Comparison of ENCODE assay signal across 29 mouse cellular contexts in the genomic region with DNA sequence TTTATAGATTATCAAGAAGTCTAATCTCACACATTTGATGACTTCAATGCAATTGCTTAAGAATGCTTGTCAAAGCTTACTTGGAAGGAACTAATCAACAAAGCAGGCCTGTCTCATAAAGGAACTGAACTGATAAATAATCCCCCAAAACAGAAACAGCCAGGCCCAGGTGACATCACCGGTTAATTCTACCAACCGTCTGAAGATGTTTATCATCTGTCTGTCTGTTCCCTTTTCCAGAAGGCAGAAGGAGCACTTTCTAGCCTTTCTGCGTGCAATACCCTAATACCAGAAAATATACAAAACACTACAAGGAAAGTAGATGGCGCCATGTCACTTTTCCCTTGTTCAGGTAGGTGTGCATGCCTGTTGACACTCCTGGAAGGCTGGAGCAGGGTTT. TPM values are rescaled to one million over a fixed set of nuclear protein-coding genes. Genes with fewer than 3 reads are reported as not detected.
DNase-seq lines count a peak whose midpoint lies in the region; ATAC-seq and TF ChIP-seq lines count a peak whose summit lies in the region.
"Had no signal": no experiment of that assay in that cellular context is flagged by ENCODE, and none has a peak within 500 bp of the region (broad histone marks: within the 10 kb centered on the region; RNA-seq: fewer than 3 reads in every experiment).

No protein-coding gene starts in this region.

- no peak for TF ChIP-seq POLR2A in MEL (IDR thresholded peaks at IDR 0.05; ENCODE audit: control insufficient read depth in 1 of 2, insufficient read depth in 1 of 2, low read depth in 1 of 2, low read length in 2 of 2, poor library complexity in 1 of 2)

- TF ChIP-seq RAD21 in MEL (IDR thresholded peaks at IDR 0.05; ENCODE audit: low read depth, low read length): peak; percentile 14; the same call in 1 of the 2 replicates

- no peak overlapping the region for H3K27ac ChIP-seq in intestine, embryonic 16.5 days (ENCODE audit: low read length)
- no peak overlapping the region for H3K27ac ChIP-seq in intestine, embryonic 15.5 days
- H3K27ac ChIP-seq in liver, postnatal 0 days (ENCODE audit: low read depth): no peak overlapping the region
- H3K27ac ChIP-seq in liver, embryonic 12.5 days: no peak overlapping the region
- peak overlapping the region; percentile 49 for H3K27ac ChIP-seq in MEL (ENCODE audit: control insufficient read depth, low read depth, low read length)
- H3K27ac ChIP-seq: embryonic facial prominence, embryonic 10.5 days; embryonic facial prominence, embryonic 15.5 days; forebrain, embryonic 12.5 days; heart, embryonic 13.5 days; hindbrain, embryonic 10.5 days; left cerebral cortex, adult 2 months; limb, embryonic 12.5 days; liver, embryonic 13.5 days; macrophage; midbrain, embryonic 10.5 days had no signal

- DNase-seq in liver, postnatal 0 days: no peak
- DNase-seq in MEL (ENCODE audit: low read depth, low spot score): peak; percentile 68
- no peak for DNase-seq in thymus, postnatal 4 days
- no peak for DNase-seq in kidney, adult 18-20 months
- DNase-seq: adrenal gland, adult 8-10 months; cerebellum, adult 8-10 months; cerebellum, postnatal 25 days; gastrocnemius, postnatal 14 days; heart, adult 18-20 months; heart, postnatal 14 days; liver, embryonic 13.5 days; lung, adult 2 months; lung, postnatal 10 days had no signal

- H3K9me3 ChIP-seq in intestine, embryonic 16.5 days (ENCODE audit: control insufficient read depth, low read length): no peaks in the 10 kb centered on the region
- no peaks in the 10 kb centered on the region for H3K9me3 ChIP-seq in intestine, embryonic 15.5 days
- no peaks in the 10 kb centered on the region for H3K9me3 ChIP-seq in liver, postnatal 0 days (ENCODE audit: low read length)
- no peaks in the 10 kb centered on the region for H3K9me3 ChIP-seq in liver, embryonic 12.5 days (replicated peaks)
- no peaks in the 10 kb centered on the region for H3K9me3 ChIP-seq in MEL (replicated peaks; ENCODE audit: insufficient read depth, low read length)
- H3K9me3 ChIP-seq: embryonic facial prominence, embryonic 10.5 days; embryonic facial prominence, embryonic 15.5 days; forebrain, embryonic 12.5 days; heart, embryonic 13.5 days; hindbrain, embryonic 10.5 days; limb, embryonic 12.5 days; liver, embryonic 13.5 days; midbrain, embryonic 10.5 days had no signal

- no peak overlapping the region for H3K9ac ChIP-seq in intestine, embryonic 16.5 days (ENCODE audit: low read depth, low read length)
- no peak overlapping the region for H3K9ac ChIP-seq in intestine, embryonic 15.5 days
- no peak overlapping the region for H3K9ac ChIP-seq in liver, postnatal 0 days (replicated peaks)
- no peak overlapping the region for H3K9ac ChIP-seq in liver, embryonic 12.5 days
- no peak overlapping the region for H3K9ac ChIP-seq in MEL (ENCODE audit: control insufficient read depth, low read depth, low read length, poor library complexity, severe bottlenecking)
- H3K9ac ChIP-seq: embryonic facial prominence, embryonic 15.5 days; forebrain, embryonic 12.5 days; heart, embryonic 13.5 days; limb, embryonic 12.5 days; liver, embryonic 13.5 days had no signal

- H3K27me3 ChIP-seq in intestine, embryonic 16.5 days (replicated peaks; ENCODE audit: control insufficient read depth, insufficient read depth, low read length): no peaks in the 10 kb centered on the region
- no peaks in the 10 kb centered on the region for H3K27me3 ChIP-seq in intestine, embryonic 15.5 days (replicated peaks)
- no peaks in the 10 kb centered on the region for H3K27me3 ChIP-seq in liver, postnatal 0 days (ENCODE audit: insufficient read depth, low read length)
- H3K27me3 ChIP-seq in liver, embryonic 12.5 days (replicated peaks): no peaks in the 10 kb centered on the region
- no peaks in the 10 kb centered on the region for H3K27me3 ChIP-seq in MEL (ENCODE audit: control insufficient read depth in 1 of 2, insufficient read depth in 2 of 2, low read length in 2 of 2)
- H3K27me3 ChIP-seq: embryonic facial prominence, embryonic 15.5 days; heart, embryonic 13.5 days; limb, embryonic 12.5 days; liver, embryonic 13.5 days had no signal

- no peak for TF ChIP-seq EP300 in liver, postnatal 0 days (IDR thresholded peaks at IDR 0.05; ENCODE audit: low read depth)
- TF ChIP-seq EP300 in MEL (IDR thresholded peaks at IDR 0.05; ENCODE audit: low read depth in 1 of 2, low read length in 2 of 2): peak; percentile 78 to 92

- 55% methylated on average over 4 of the region's 4 CpGs for WGBS in intestine, embryonic 16.5 days
- WGBS in intestine, embryonic 15.5 days: 44% methylated on average over 4 of the region's 4 CpGs
- WGBS in liver, postnatal 0 days (ENCODE audit: insufficient replicate concordance): 55% methylated on average over 4 of the region's 4 CpGs
- WGBS in liver, embryonic 12.5 days (ENCODE audit: insufficient replicate concordance): 41% methylated on average over 4 of the region's 4 CpGs

- H3K36me3 ChIP-seq in intestine, embryonic 16.5 days (ENCODE audit: control insufficient read depth, insufficient read depth, low read length): no peaks in the 10 kb centered on the region
- H3K36me3 ChIP-seq in intestine, embryonic 15.5 days: no peaks in the 10 kb centered on the region
- peaks cover 3% of the 10 kb centered on the region; the same call in 1 of the 2 replicates for H3K36me3 ChIP-seq in liver, postnatal 0 days (replicated peaks; ENCODE audit: insufficient read depth, low read length)
- H3K36me3 ChIP-seq in liver, embryonic 12.5 days: no peaks in the 10 kb centered on the region
- peaks cover 0 to 47% of the 10 kb centered on the region in 2 experiments; a peak in 2 of 4 replicates for H3K36me3 ChIP-seq in MEL (ENCODE audit: control insufficient read depth in 1 of 2, insufficient read depth in 2 of 2, low read length in 2 of 2)
- H3K36me3 ChIP-seq: embryonic facial prominence, embryonic 10.5 days; embryonic facial prominence, embryonic 15.5 days; forebrain, embryonic 12.5 days; heart, embryonic 13.5 days; hindbrain, embryonic 10.5 days; limb, embryonic 12.5 days; liver, embryonic 13.5 days; midbrain, embryonic 10.5 days had no signal

- peaks cover 15% of the 10 kb centered on the region; the same call in 1 of the 2 replicates for H3K4me1 ChIP-seq in intestine, embryonic 16.5 days (ENCODE audit: control insufficient read depth, insufficient read depth, low read length)
- no peaks in the 10 kb centered on the region for H3K4me1 ChIP-seq in intestine, embryonic 15.5 days (replicated peaks)
- peaks cover 8% of the 10 kb centered on the region for H3K4me1 ChIP-seq in liver, postnatal 0 days (ENCODE audit: insufficient read depth)
- H3K4me1 ChIP-seq in liver, embryonic 12.5 days: 0 out of 2 replicates have a peak, but pooled peaks cover 4% of the 10 kb centered on the region
- H3K4me1 ChIP-seq in MEL (ENCODE audit: control insufficient read depth in 1 of 2, insufficient read depth in 2 of 2, low read length in 2 of 2): peaks cover 20 to 37% of the 10 kb centered on the region in 2 experiments
- H3K4me1 ChIP-seq: embryonic facial prominence, embryonic 10.5 days; embryonic facial prominence, embryonic 15.5 days; limb, embryonic 12.5 days; liver, embryonic 13.5 days had no signal

- ATAC-seq in intestine, embryonic 16.5 days: peak; percentile 26; the same call in 1 of the 2 replicates
- no peak for ATAC-seq in intestine, embryonic 15.5 days
- no peak for ATAC-seq in liver, postnatal 0 days
- no peak for ATAC-seq in liver, embryonic 12.5 days
- ATAC-seq in megakaryocyte-erythroid progenitor cell, adult 5-6 weeks (replicated peaks; ENCODE audit: low FRiP score, low TSS enrichment, poor library complexity, severe bottlenecking): 0 out of 2 replicates have a peak, but pooled peaks have one; percentile 15
- ATAC-seq: CD4-positive, CD25-positive, alpha-beta regulatory T cell, adult 4 months; hindbrain, embryonic 16.5 days had no signal

- no peaks in the 10 kb centered on the region for H3K79me2 ChIP-seq in MEL (ENCODE audit: control insufficient read depth, insufficient read depth, low read length, poor library complexity)

- no peak overlapping the region for H3K4me3 ChIP-seq in intestine, embryonic 16.5 days (ENCODE audit: low read length)
- no peak overlapping the region for H3K4me3 ChIP-seq in intestine, embryonic 15.5 days (replicated peaks)
- no peak overlapping the region for H3K4me3 ChIP-seq in liver, postnatal 0 days (ENCODE audit: low read depth, low read length)
- H3K4me3 ChIP-seq in liver, embryonic 12.5 days: no peak overlapping the region
- H3K4me3 ChIP-seq in MEL (ENCODE audit: control insufficient read depth in 1 of 2, insufficient read depth in 1 of 2, low read depth in 2 of 2, low read length in 2 of 2): no peak overlapping the region
- H3K4me3 ChIP-seq: embryonic facial prominence, embryonic 10.5 days; embryonic facial prominence, embryonic 15.5 days; forebrain, embryonic 12.5 days; heart, embryonic 13.5 days; hindbrain, embryonic 10.5 days; left cerebral cortex, adult 2 months; limb, embryonic 12.5 days; liver, embryonic 13.5 days; midbrain, embryonic 10.5 days had no signal

- no peak overlapping the region for H3K4me2 ChIP-seq in intestine, embryonic 16.5 days (ENCODE audit: low read depth, low read length)
- H3K4me2 ChIP-seq in intestine, embryonic 15.5 days (replicated peaks): no peak overlapping the region
- H3K4me2 ChIP-seq in liver, postnatal 0 days (ENCODE audit: low read depth, low read length): no peak overlapping the region
- H3K4me2 ChIP-seq in liver, embryonic 12.5 days: no peak overlapping the region
- H3K4me2 ChIP-seq: embryonic facial prominence, embryonic 15.5 days; forebrain, embryonic 12.5 days; heart, embryonic 13.5 days; limb, embryonic 12.5 days; liver, embryonic 13.5 days had no signal

- 0 out of 2 replicates have a peak, but pooled peaks have one; percentile 26 for TF ChIP-seq CTCF in liver, postnatal 0 days (IDR thresholded peaks at IDR 0.05; ENCODE audit: low read depth)
- TF ChIP-seq CTCF in MEL (IDR thresholded peaks at IDR 0.05 in 2 of 3, conservative IDR thresholded peaks at IDR 0.05 in 1 of 3; ENCODE audit: control insufficient read depth in 1 of 3, insufficient read depth in 1 of 3, low read depth in 2 of 3, low read length in 3 of 3, poor library complexity in 1 of 3, severe bottlenecking in 1 of 3): peak in 1 of 3 experiments; percentile 36; a peak in 2 of 6 replicates

RNA-seq across cellular contexts. Expression of gene Nr1h4, which starts 43.9 kb away (rescaled TPM):
- polyA plus RNA-seq in intestine, embryonic 16.5 days (2015; fragmentation: Nextera tagmentation; extraction: Ambion mirVana): 84.0 and 108 TPM in 2 replicates
- 55.1 and 57.9 TPM in 2 replicates for polyA plus RNA-seq in intestine, embryonic 15.5 days (2015; fragmentation: Nextera tagmentation; extraction: Ambion mirVana)
- polyA plus RNA-seq in liver, postnatal 0 days (2015; fragmentation: Nextera tagmentation; extraction: Ambion mirVana): 35.9 and 43.5 TPM in 2 replicates
- 2.2 and 2.8 TPM in 2 replicates for polyA plus RNA-seq in liver, embryonic 12.5 days (2016; fragmentation: Nextera tagmentation; extraction: Ambion mirVana)
- total RNA-seq in MEL (2012; rRNA removed): not detected in 2 replicates
- polyA plus RNA-seq in MEL (2012; ENCODE audit: insufficient read depth in 1 of 2, insufficient read length in 2 of 2, low read depth in 1 of 2, low replicate concordance in 2 of 2, missing spikeins in 1 of 2): not detected
- total RNA-seq in megakaryocyte-erythroid progenitor cell, adult 5-6 weeks (2014; fragmentation: Nextera tagmentation): not detected in 2 replicates
- total RNA-seq in megakaryocyte-erythroid progenitor cell, adult 5-6 weeks (2017): not detected in 2 replicates
- total RNA-seq: gastrocnemius, postnatal 14 days; left cerebral cortex, adult 2 months had no signal
- polyA plus RNA-seq: CD4-positive, CD25-positive, alpha-beta regulatory T cell, adult 4 months; embryonic facial prominence, embryonic 10.5 days; embryonic facial prominence, embryonic 15.5 days; forebrain, embryonic 12.5 days; hindbrain, embryonic 10.5 days; limb, embryonic 12.5 days; macrophage; neural tube, embryonic 14.5 days had no signal

RNA-seq across cellular contexts. Expression of gene Gas2l3, which starts 45.7 kb away (rescaled TPM):
- 13.1 and 13.6 TPM in 2 replicates for polyA plus RNA-seq in intestine, embryonic 16.5 days (2015; fragmentation: Nextera tagmentation; extraction: Ambion mirVana)
- 14.8 and 18.6 TPM in 2 replicates for polyA plus RNA-seq in intestine, embryonic 15.5 days (2015; fragmentation: Nextera tagmentation; extraction: Ambion mirVana)
- 2.8 and 2.9 TPM in 2 replicates for polyA plus RNA-seq in liver, postnatal 0 days (2015; fragmentation: Nextera tagmentation; extraction: Ambion mirVana)
- 6.7 and 8.0 TPM in 2 replicates for polyA plus RNA-seq in liver, embryonic 12.5 days (2016; fragmentation: Nextera tagmentation; extraction: Ambion mirVana)
- total RNA-seq in MEL (2012; rRNA removed): 2.9 and 3.4 TPM in 2 replicates
- polyA plus RNA-seq in MEL (2012; ENCODE audit: insufficient read depth in 1 of 2, insufficient read length in 2 of 2, low read depth in 1 of 2, low replicate concordance in 2 of 2, missing spikeins in 1 of 2): 1 to 10 TPM in 1 of 2 experiments, not detected in 1; 3.7 TPM
- total RNA-seq in megakaryocyte-erythroid progenitor cell, adult 5-6 weeks (2014; fragmentation: Nextera tagmentation): 5.3 and 8.5 TPM in 2 replicates
- 4.9 and 12.9 TPM in 2 replicates for total RNA-seq in megakaryocyte-erythroid progenitor cell, adult 5-6 weeks (2017)

Comparison
In these comparisons a context has a peak if more than half of its experiments do, and no peak if none do; other contexts are left out.
1. ATAC-seq: peak in intestine, embryonic 16.5 days (single experiment) and megakaryocyte-erythroid progenitor cell, adult 5-6 weeks (single experiment); none in intestine, embryonic 15.5 days (single experiment), liver, postnatal 0 days (single experiment) and liver, embryonic 12.5 days (single experiment).